Mouse (Mus musculus) MEL (cell line): ENCODE results near the gene Hist1h3a. TPM values are rescaled to one million over a fixed set of nuclear protein-coding genes. Genes with fewer than 3 reads are reported as not detected.
A peak's percentile ranks its signal among the peaks of the same experiment; 100 is the strongest.

Experiments used
- DNase-seq: peaks from one replicate; pipeline ENCODE4 v3.0.0; 2011; ENCODE audit warnings: low read depth, low spot score
- H3K27ac ChIP-seq: 2 replicates; pipeline ENCODE4 v1.5.1; 2012; ENCODE audit warnings: low read depth, mild to moderate bottlenecking, control low read depth, low read length, moderate library complexity; ENCODE audit not compliant: control insufficient read depth
- H3K27me3 ChIP-seq, 2 experiments: fragments of 150-350 bp in 1 of 2; sonication (generic) in 1 of 2; 2 replicates each; pipeline ENCODE4 v1.6.1; 2012; ENCODE audit warnings: low read length in 2 of 2, mild to moderate bottlenecking in 2 of 2, improper control_type of control experiment in 1 of 2, moderate library complexity in 1 of 2; ENCODE audit not compliant: insufficient read depth in 2 of 2, control insufficient read depth in 1 of 2
- H3K36me3 ChIP-seq, 2 experiments: 2 replicates each; pipeline ENCODE4 v1.6.1; 2012 to 2014; ENCODE audit warnings: low read length in 2 of 2, improper control_type of control experiment in 1 of 2, inconsistent platforms in 1 of 2, mild to moderate bottlenecking in 1 of 2; ENCODE audit not compliant: insufficient read depth in 2 of 2, control insufficient read depth in 1 of 2
- H3K4me1 ChIP-seq, 2 experiments: fragments of 150-350 bp in 1 of 2; sonication (generic) in 1 of 2; 2 replicates each; pipeline ENCODE4 v1.6.1; 2012; ENCODE audit warnings: low read length in 2 of 2, improper control_type of control experiment in 1 of 2, mild to moderate bottlenecking in 1 of 2; ENCODE audit not compliant: insufficient read depth in 2 of 2, control insufficient read depth in 1 of 2
- H3K4me3 ChIP-seq, 2 experiments: fragments of 150-350 bp in 1 of 2; sonication (generic) in 1 of 2; 2 replicates each; pipeline ENCODE4 v1.5.1; 2012; ENCODE audit warnings: low read depth in 2 of 2, low read length in 2 of 2, mild to moderate bottlenecking in 2 of 2, moderate library complexity in 2 of 2, control low read depth in 1 of 2, improper control_type of control experiment in 1 of 2; ENCODE audit not compliant: control insufficient read depth in 1 of 2, insufficient read depth in 1 of 2
- H3K79me2 ChIP-seq: 2 replicates; pipeline ENCODE4 v1.6.1; 2012; ENCODE audit warnings: mild to moderate bottlenecking, low read length, moderate library complexity; ENCODE audit not compliant: control insufficient read depth, poor library complexity, insufficient read depth
- H3K9ac ChIP-seq: 2 replicates; pipeline ENCODE4 v1.6.1; 2012; ENCODE audit warnings: low read depth, mild to moderate bottlenecking, control low read depth, low read length, moderate library complexity; ENCODE audit not compliant: control insufficient read depth, poor library complexity, severe bottlenecking
- H3K9me3 ChIP-seq: fragments of 150-350 bp; sonication (generic); replicated peaks from 2 replicates; pipeline ENCODE4 v1.6.1; 2012; ENCODE audit warnings: mild to moderate bottlenecking, low read length, improper control_type of control experiment, moderate library complexity; ENCODE audit not compliant: insufficient read depth
- BHLHE40 ChIP-seq: IDR thresholded peaks from 2 replicates; pipeline ENCODE4 v1.6.1; 2012; ENCODE audit warnings: low read depth, mild to moderate bottlenecking, inconsistent platforms, low read length, improper control_type of control experiment, borderline replicate concordance
- CHD2 ChIP-seq: IDR thresholded peaks from 2 replicates; pipeline ENCODE4 v1.6.1; 2011; ENCODE audit warnings: low read length, improper control_type of control experiment
- CTCF ChIP-seq, 3 experiments: IDR thresholded peaks in 2 of 3; conservative IDR thresholded peaks in 1 of 3; 2 replicates each; pipeline ENCODE4 v1.5.1; 2011 to 2012; ENCODE audit warnings: low read length in 3 of 3, low read depth in 2 of 3, mild to moderate bottlenecking in 2 of 3, improper control_type of control experiment in 1 of 3, inconsistent platforms in 1 of 3, mixed read lengths in 1 of 3, moderate library complexity in 1 of 3; ENCODE audit not compliant: control insufficient read depth in 1 of 3, insufficient read depth in 1 of 3, poor library complexity in 1 of 3, severe bottlenecking in 1 of 3
- ELF1 ChIP-seq: IDR thresholded peaks from 2 replicates; pipeline ENCODE4 v1.6.1; 2014; ENCODE audit warnings: low read depth, mild to moderate bottlenecking, inconsistent platforms, low read length, improper control_type of control experiment, moderate library complexity
- EP300 ChIP-seq, 2 experiments: IDR thresholded peaks; 2 replicates each; pipeline ENCODE4 v1.6.1; 2011; ENCODE audit warnings: improper control_type of control experiment in 2 of 2, low read length in 2 of 2, low read depth in 1 of 2, mild to moderate bottlenecking in 1 of 2
- GATA1 ChIP-seq: IDR thresholded peaks from 2 replicates; pipeline ENCODE4 v1.6.1; 2011; ENCODE audit warnings: low read depth, low read length, improper control_type of control experiment
- JUND ChIP-seq: IDR thresholded peaks from 2 replicates; pipeline ENCODE4 v1.6.1; 2011; ENCODE audit warnings: low read depth, mild to moderate bottlenecking, improper control_type of control experiment, low read length
- KAT2A ChIP-seq: conservative IDR thresholded peaks from 2 replicates; pipeline ENCODE4 v1.6.1; 2012; ENCODE audit warnings: low read depth, low read length, improper control_type of control experiment, inconsistent platforms
- MXI1 ChIP-seq: IDR thresholded peaks from 2 replicates; pipeline ENCODE4 v1.6.1; 2011; ENCODE audit warnings: mild to moderate bottlenecking, low read depth, low read length, improper control_type of control experiment
- MYB ChIP-seq: IDR thresholded peaks from 2 replicates; pipeline ENCODE4 v1.6.1; 2011; ENCODE audit warnings: mild to moderate bottlenecking, low read depth, low read length, improper control_type of control experiment
- NELFE ChIP-seq: IDR thresholded peaks from 2 replicates; pipeline ENCODE4 v1.6.1; 2011; ENCODE audit warnings: low read depth, low read length, improper control_type of control experiment
- POLR2A ChIP-seq, 2 experiments: IDR thresholded peaks; 2 replicates each; pipeline ENCODE4 v1.6.1; 2011 to 2012; ENCODE audit warnings: low read length in 2 of 2, mild to moderate bottlenecking in 2 of 2, control low read depth in 1 of 2, improper control_type of control experiment in 1 of 2, low read depth in 1 of 2, moderate library complexity in 1 of 2; ENCODE audit not compliant: control insufficient read depth in 1 of 2, insufficient read depth in 1 of 2, poor library complexity in 1 of 2
- POLR2AphosphoS2 ChIP-seq: IDR thresholded peaks from 2 replicates; pipeline ENCODE4 v1.6.1; 2011; ENCODE audit warnings: low read length, improper control_type of control experiment
- POLR2AphosphoS5 ChIP-seq: IDR thresholded peaks from 2 replicates; pipeline ENCODE4 v1.6.1; 2012; ENCODE audit warnings: low read depth, borderline replicate concordance, mild to moderate bottlenecking, inconsistent platforms, low read length, moderate library complexity, mixed read lengths
- RAD21 ChIP-seq: IDR thresholded peaks from 2 replicates; pipeline ENCODE4 v1.6.1; 2011; ENCODE audit warnings: mild to moderate bottlenecking, low read depth, low read length, improper control_type of control experiment
- RCOR1 ChIP-seq: IDR thresholded peaks from 2 replicates; pipeline ENCODE4 v1.6.1; 2012; ENCODE audit warnings: low read depth, mild to moderate bottlenecking, inconsistent platforms, low read length, improper control_type of control experiment
- SIN3A ChIP-seq: IDR thresholded peaks from 2 replicates; pipeline ENCODE4 v1.6.1; 2012; ENCODE audit warnings: low read length, improper control_type of control experiment, inconsistent platforms
- SMC3 ChIP-seq: IDR thresholded peaks from 2 replicates; pipeline ENCODE4 v1.6.1; 2011; ENCODE audit warnings: low read depth, low read length, improper control_type of control experiment
- TBP ChIP-seq: IDR thresholded peaks from 2 replicates; pipeline ENCODE4 v1.8.0; 2011; ENCODE audit warnings: low read depth, low read length, improper control_type of control experiment
- TCF12 ChIP-seq: IDR thresholded peaks from 2 replicates; pipeline ENCODE4 v1.6.1; 2014; ENCODE audit warnings: low read depth, mild to moderate bottlenecking, inconsistent platforms, low read length, improper control_type of control experiment, moderate library complexity
- UBTF ChIP-seq: IDR thresholded peaks from 2 replicates; pipeline ENCODE4 v1.6.1; 2012; ENCODE audit warnings: low read depth, mild to moderate bottlenecking, inconsistent platforms, low read length, improper control_type of control experiment, moderate library complexity, borderline replicate concordance; ENCODE audit not compliant: insufficient read depth
- USF2 ChIP-seq, 2 experiments: IDR thresholded peaks; 2 replicates each; pipeline ENCODE4 v1.6.1; 2011 to 2012; ENCODE audit warnings: improper control_type of control experiment in 2 of 2, low read length in 2 of 2, borderline replicate concordance in 1 of 2, inconsistent platforms in 1 of 2, low read depth in 1 of 2, mild to moderate bottlenecking in 1 of 2; ENCODE audit not compliant: insufficient read depth in 1 of 2
- ZKSCAN1 ChIP-seq: IDR thresholded peaks from 2 replicates; pipeline ENCODE4 v1.6.1; 2012; ENCODE audit warnings: low read depth, mild to moderate bottlenecking, inconsistent platforms, low read length, improper control_type of control experiment, moderate library complexity
- polyA plus RNA-seq, 2 experiments: library from polyadenylated mRNA; stranded (reverse) in 1 of 2; unstranded in 1 of 2; fragments of >175 nt in 1 of 2; fragments of >200 nt in 1 of 2; gene quantifications; 2 replicates each; pipeline versions ENCODE4 v1.2.1 to v1.2.4; 2012; ENCODE audit warnings: low replicate concordance in 2 of 2, low read depth in 1 of 2; ENCODE audit not compliant: insufficient read length in 2 of 2, insufficient read depth in 1 of 2, missing spikeins in 1 of 2
- total RNA-seq: library from RNA; depleted of rRNA; stranded (reverse); fragments of 300-350 nt; gene quantifications from 2 replicates; pipeline ENCODE4 v1.2.3, GENCODE M21; 2012

Hist1h3a gene
- total and polyA plus RNA-seq, 3 experiments = 6.5 to 1,097 TPM; not detected in 1

- TF ChIP-seq CHD2 (no peak), BHLHE40 (no peak), SIN3A (no peak), NELFE (no peak), ELF1 (no peak), KAT2A (no peak), MYB (no peak), POLR2AphosphoS5 (peak; percentile 91; the same call in 1 of the 2 replicates), SMC3 (no peak), USF2 (IDR thresholded peaks at IDR 0.05; ENCODE audit: borderline replicate concordance in 1 of 2, insufficient read depth in 1 of 2, low read depth in 1 of 2, low read length in 2 of 2) (no peak), GATA1 (no peak), JUND (no peak), POLR2AphosphoS2 (no peak)
These were observed 16.6 kb downstream of the Hist1h3a start, which contains the start of gene Hist1h3c (continued) for GRCm38 (mm10) chr13:23745381-23746161.

GRCm38 (mm10) chr13:23744421-23745380, 17.5 kb downstream of the Hist1h3a start:
- Histone ChIP-seq H3K36me3 (peaks cover 0 to 38% of the 10 kb centered on the region in 2 experiments; a peak in 2 of 4 replicates), H3K4me1 (peaks cover 0 to 13% of the 10 kb centered on the region in 2 experiments; a peak in 2 of 4 replicates), H3K27ac (peak overlapping the region; percentile 95), H3K4me3 (peak overlapping the region; percentile 0 to 53), H3K9me3 (no peaks in the 10 kb centered on the region), H3K27me3 (no peaks in the 10 kb centered on the region), H3K79me2 (peaks cover 1% of the 10 kb centered on the region; the same call in 1 of the 2 replicates), H3K9ac (peak overlapping the region; percentile 84)
- DNase-seq = peak; percentile 81
- TF ChIP-seq TBP (peak; percentile 72; the same call in 1 of the 2 replicates), UBTF (peak; percentile 92; the same call in 1 of the 2 replicates), BHLHE40 (no peak), SIN3A (no peak), RCOR1 (no peak), POLR2AphosphoS5 (peak; percentile 97; the same call in 1 of the 2 replicates), EP300 (IDR thresholded peaks at IDR 0.05; ENCODE audit: low read depth in 1 of 2, low read length in 2 of 2) (no peak), TCF12 (no peak), CHD2 (no peak), RAD21 (no peak), CTCF (IDR thresholded peaks at IDR 0.05 in 2 of 3, conservative IDR thresholded peaks at IDR 0.05 in 1 of 3; ENCODE audit: control insufficient read depth in 1 of 3, insufficient read depth in 1 of 3, low read depth in 2 of 3, low read length in 3 of 3, poor library complexity in 1 of 3, severe bottlenecking in 1 of 3) (no peak), JUND (no peak), POLR2AphosphoS2 (no peak), GATA1 (no peak), NELFE (no peak), POLR2A (IDR thresholded peaks at IDR 0.05; ENCODE audit: control insufficient read depth in 1 of 2, insufficient read depth in 1 of 2, low read depth in 1 of 2, low read length in 2 of 2, poor library complexity in 1 of 2) (peak; percentile 97 to 99), MXI1 (no peak), ZKSCAN1 (no peak)
